Comparison of ENCODE assay signal across 32 mouse cellular contexts in the genomic region with DNA sequence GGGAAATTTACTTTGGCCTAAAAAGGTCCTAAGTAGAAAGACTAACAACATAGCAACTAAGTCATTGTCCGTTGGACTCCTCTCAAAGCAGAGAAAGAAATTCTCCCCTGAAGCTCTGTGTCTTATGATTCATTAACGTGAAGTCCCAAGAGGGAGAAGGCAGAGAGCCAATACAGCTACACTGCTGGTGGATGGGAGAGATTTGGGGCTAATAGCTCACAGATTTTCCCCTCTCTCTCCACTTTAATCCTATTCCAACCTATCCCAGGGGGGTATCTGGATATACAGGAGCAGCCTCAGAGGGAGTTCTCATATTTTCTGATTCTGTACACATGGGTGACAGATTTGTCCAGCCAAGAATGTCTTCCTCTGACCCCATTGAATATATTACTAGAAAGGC.
DNase-seq lines count a peak whose midpoint lies in the region; ATAC-seq and TF ChIP-seq lines count a peak whose summit lies in the region.
"Had no signal": no experiment of that assay in that cellular context is flagged by ENCODE, and none has a peak within 500 bp of the region (broad histone marks: within the 10 kb centered on the region; RNA-seq: fewer than 3 reads in every experiment).

No protein-coding gene starts in this region.

- no peaks in the 10 kb centered on the region for H3K36me3 ChIP-seq in embryonic facial prominence, embryonic 14.5 days (ENCODE audit: control insufficient read depth, insufficient read depth, low read length)
- no peaks in the 10 kb centered on the region for H3K36me3 ChIP-seq in embryonic facial prominence, embryonic 10.5 days (replicated peaks)
- H3K36me3 ChIP-seq in kidney, postnatal 0 days (ENCODE audit: insufficient read depth, low read length) = no peaks in the 10 kb centered on the region
- H3K36me3 ChIP-seq in midbrain, embryonic 14.5 days (ENCODE audit: control insufficient read depth, insufficient read depth, low read length) = no peaks in the 10 kb centered on the region
- H3K36me3 ChIP-seq in midbrain, embryonic 15.5 days (replicated peaks) = no peaks in the 10 kb centered on the region
- H3K36me3 ChIP-seq: forebrain, embryonic 15.5 days; G1E; neural tube, embryonic 13.5 days; stomach, embryonic 15.5 days had no signal

- ATAC-seq in embryonic facial prominence, embryonic 14.5 days (ENCODE audit: low read depth) = no peak; the same call in 1 of the 2 replicates
- ATAC-seq in kidney, postnatal 0 days (replicated peaks; ENCODE audit: low FRiP score, low read depth) = no peak
- ATAC-seq in midbrain, embryonic 14.5 days (ENCODE audit: low FRiP score, low TSS enrichment) = no peak
- no peak for ATAC-seq in midbrain, embryonic 15.5 days (replicated peaks)
- ATAC-seq: forebrain, embryonic 15.5 days; inflammation-experienced regulatory T-cells, adult 6 months; midbrain, embryonic 16.5 days had no signal

- H3K9me3 ChIP-seq in embryonic facial prominence, embryonic 14.5 days (ENCODE audit: control insufficient read depth, low read length) = no peaks in the 10 kb centered on the region
- H3K9me3 ChIP-seq in embryonic facial prominence, embryonic 10.5 days = no peaks in the 10 kb centered on the region
- no peaks in the 10 kb centered on the region for H3K9me3 ChIP-seq in kidney, postnatal 0 days (replicated peaks; ENCODE audit: low read length)
- H3K9me3 ChIP-seq in midbrain, embryonic 14.5 days (ENCODE audit: control insufficient read depth, low read length) = no peaks in the 10 kb centered on the region
- no peaks in the 10 kb centered on the region for H3K9me3 ChIP-seq in midbrain, embryonic 15.5 days
- H3K9me3 ChIP-seq: forebrain, embryonic 15.5 days; G1E; neural tube, embryonic 13.5 days; stomach, embryonic 15.5 days had no signal

- no peak overlapping the region for H3K4me3 ChIP-seq in embryonic facial prominence, embryonic 14.5 days (ENCODE audit: low read depth, low read length)
- no peak overlapping the region for H3K4me3 ChIP-seq in embryonic facial prominence, embryonic 10.5 days
- H3K4me3 ChIP-seq in kidney, postnatal 0 days (replicated peaks; ENCODE audit: low read depth, low read length) = no peak overlapping the region
- H3K4me3 ChIP-seq in midbrain, embryonic 14.5 days (replicated peaks; ENCODE audit: low read depth, low read length) = no peak overlapping the region
- H3K4me3 ChIP-seq in midbrain, embryonic 15.5 days = no peak overlapping the region
- H3K4me3 ChIP-seq: forebrain, embryonic 15.5 days; gastrocnemius, adult 2 months; myocyte; neural tube, embryonic 13.5 days; stomach, embryonic 15.5 days had no signal

- no peak overlapping the region for H3K4me2 ChIP-seq in embryonic facial prominence, embryonic 14.5 days (ENCODE audit: low read depth, low read length)
- no peak overlapping the region for H3K4me2 ChIP-seq in kidney, postnatal 0 days (ENCODE audit: low read length)
- no peak overlapping the region for H3K4me2 ChIP-seq in midbrain, embryonic 14.5 days (ENCODE audit: low read length)
- no peak overlapping the region for H3K4me2 ChIP-seq in midbrain, embryonic 15.5 days
- H3K4me2 ChIP-seq: forebrain, embryonic 15.5 days; heart, embryonic 11.5 days; hindbrain, embryonic 14.5 days; neural tube, embryonic 13.5 days; stomach, embryonic 15.5 days had no signal

- no peak overlapping the region for H3K9ac ChIP-seq in embryonic facial prominence, embryonic 14.5 days (ENCODE audit: low read depth, low read length)
- H3K9ac ChIP-seq in kidney, postnatal 0 days (ENCODE audit: low read depth, low read length) = no peak overlapping the region
- no peak overlapping the region for H3K9ac ChIP-seq in midbrain, embryonic 14.5 days (replicated peaks; ENCODE audit: low read length)
- no peak overlapping the region for H3K9ac ChIP-seq in midbrain, embryonic 15.5 days
- H3K9ac ChIP-seq: forebrain, embryonic 15.5 days; hindbrain, embryonic 14.5 days; liver, embryonic 14.5 days; neural tube, embryonic 13.5 days; stomach, embryonic 15.5 days had no signal

- H3K4me1 ChIP-seq in embryonic facial prominence, embryonic 14.5 days (ENCODE audit: control insufficient read depth, insufficient read depth, low read length) = no peaks in the 10 kb centered on the region
- H3K4me1 ChIP-seq in embryonic facial prominence, embryonic 10.5 days = no peaks in the 10 kb centered on the region
- no peaks in the 10 kb centered on the region for H3K4me1 ChIP-seq in kidney, postnatal 0 days (replicated peaks; ENCODE audit: insufficient read depth, low read length)
- H3K4me1 ChIP-seq in midbrain, embryonic 14.5 days (ENCODE audit: control insufficient read depth, insufficient read depth, low read length) = no peaks in the 10 kb centered on the region
- peaks cover 3% of the 10 kb centered on the region; the same call in 1 of the 2 replicates for H3K4me1 ChIP-seq in midbrain, embryonic 15.5 days
- H3K4me1 ChIP-seq: forebrain, embryonic 15.5 days; neural tube, embryonic 13.5 days; stomach, embryonic 15.5 days had no signal

- H3K27ac ChIP-seq in embryonic facial prominence, embryonic 14.5 days (replicated peaks; ENCODE audit: low read depth, low read length) = no peak overlapping the region
- no peak overlapping the region for H3K27ac ChIP-seq in embryonic facial prominence, embryonic 10.5 days (replicated peaks)
- no peak overlapping the region for H3K27ac ChIP-seq in kidney, postnatal 0 days
- no peak overlapping the region for H3K27ac ChIP-seq in midbrain, embryonic 14.5 days (replicated peaks; ENCODE audit: low read depth, low read length)
- H3K27ac ChIP-seq in midbrain, embryonic 15.5 days = no peak overlapping the region
- H3K27ac ChIP-seq: forebrain, embryonic 15.5 days; gastrocnemius, adult 2 months; hindbrain, embryonic 14.5 days; liver, embryonic 14.5 days; macrophage; neural tube, embryonic 13.5 days; stomach, embryonic 15.5 days had no signal

- DNase-seq in embryonic facial prominence, embryonic 14.5 days (ENCODE audit: low spot score) = peak; percentile 60
- no peak for DNase-seq in embryonic facial prominence, embryonic 10.5 days (ENCODE audit: low spot score)
- DNase-seq in kidney, postnatal 0 days (ENCODE audit: low spot score) = peak; percentile 47
- DNase-seq in kidney, postnatal 14 days = no peak
- DNase-seq in midbrain, embryonic 14.5 days = peak; percentile 18
- peak; percentile 6 for DNase-seq in brain, adult 2 months (ENCODE audit: low read depth, low spot score)
- no peak for DNase-seq in natural killer cell, adult 2 months (ENCODE audit: low spot score in 2 of 2)
- DNase-seq: adrenal gland, postnatal 25 days; cerebellum, adult 2 months; cerebellum, postnatal 14 days; gastrocnemius, adult 2 months; gastrocnemius, postnatal 36 days; heart, postnatal 4 days; kidney, adult 11 months; kidney, postnatal 4 days; left cerebral cortex, postnatal 4 days; liver; lung, adult 2 months; lung, postnatal 10 days; right cerebral cortex, postnatal 25 days had no signal

- no peak for TF ChIP-seq CTCF in kidney, postnatal 0 days (IDR thresholded peaks at IDR 0.05; ENCODE audit: low read depth)

- no peaks in the 10 kb centered on the region for H3K27me3 ChIP-seq in embryonic facial prominence, embryonic 14.5 days (replicated peaks; ENCODE audit: control insufficient read depth, insufficient read depth, low read length)
- H3K27me3 ChIP-seq in embryonic facial prominence, embryonic 10.5 days (replicated peaks; ENCODE audit: low read depth, poor library complexity, severe bottlenecking) = no peaks in the 10 kb centered on the region
- no peaks in the 10 kb centered on the region for H3K27me3 ChIP-seq in kidney, postnatal 0 days (ENCODE audit: insufficient read depth, low read length)
- no peaks in the 10 kb centered on the region for H3K27me3 ChIP-seq in midbrain, embryonic 14.5 days (ENCODE audit: control insufficient read depth, insufficient read depth, low read length)
- no peaks in the 10 kb centered on the region for H3K27me3 ChIP-seq in midbrain, embryonic 15.5 days (replicated peaks)
- H3K27me3 ChIP-seq: forebrain, embryonic 15.5 days; neural tube, embryonic 13.5 days; stomach, embryonic 15.5 days had no signal

- WGBS in embryonic facial prominence, embryonic 14.5 days = 38% methylated on average over 2 of the region's 2 CpGs
- WGBS in embryonic facial prominence, embryonic 10.5 days = 74% methylated on average over 2 of the region's 2 CpGs
- 37% methylated on average over 2 of the region's 2 CpGs for WGBS in kidney, postnatal 0 days
- WGBS in midbrain, embryonic 14.5 days = 56% methylated on average over 2 of the region's 2 CpGs
- 59% methylated on average over 2 of the region's 2 CpGs for WGBS in midbrain, embryonic 15.5 days

Comparison
In these comparisons a context has a peak if more than half of its experiments do, and no peak if none do; other contexts are left out.
1. DNase-seq: peak in embryonic facial prominence, embryonic 14.5 days (single experiment), kidney, postnatal 0 days (single experiment), midbrain, embryonic 14.5 days (single experiment) and brain, adult 2 months (single experiment); none in embryonic facial prominence, embryonic 10.5 days (single experiment), kidney, postnatal 14 days (single experiment) and natural killer cell, adult 2 months (0 of 2).